Mouse (Mus musculus) hindlimb bud, embryonic 11.5 days (tissue): Measurements from ENCODE around the gene Bpgm.

Source experiments
- DNase-seq: peaks from one replicate; pipeline ENCODE4 v3.0.0-alpha.2; 2012; ENCODE audit warnings: low read depth, low spot score; ENCODE audit errors: extremely low spot score

Gene Bpgm

DNA sequence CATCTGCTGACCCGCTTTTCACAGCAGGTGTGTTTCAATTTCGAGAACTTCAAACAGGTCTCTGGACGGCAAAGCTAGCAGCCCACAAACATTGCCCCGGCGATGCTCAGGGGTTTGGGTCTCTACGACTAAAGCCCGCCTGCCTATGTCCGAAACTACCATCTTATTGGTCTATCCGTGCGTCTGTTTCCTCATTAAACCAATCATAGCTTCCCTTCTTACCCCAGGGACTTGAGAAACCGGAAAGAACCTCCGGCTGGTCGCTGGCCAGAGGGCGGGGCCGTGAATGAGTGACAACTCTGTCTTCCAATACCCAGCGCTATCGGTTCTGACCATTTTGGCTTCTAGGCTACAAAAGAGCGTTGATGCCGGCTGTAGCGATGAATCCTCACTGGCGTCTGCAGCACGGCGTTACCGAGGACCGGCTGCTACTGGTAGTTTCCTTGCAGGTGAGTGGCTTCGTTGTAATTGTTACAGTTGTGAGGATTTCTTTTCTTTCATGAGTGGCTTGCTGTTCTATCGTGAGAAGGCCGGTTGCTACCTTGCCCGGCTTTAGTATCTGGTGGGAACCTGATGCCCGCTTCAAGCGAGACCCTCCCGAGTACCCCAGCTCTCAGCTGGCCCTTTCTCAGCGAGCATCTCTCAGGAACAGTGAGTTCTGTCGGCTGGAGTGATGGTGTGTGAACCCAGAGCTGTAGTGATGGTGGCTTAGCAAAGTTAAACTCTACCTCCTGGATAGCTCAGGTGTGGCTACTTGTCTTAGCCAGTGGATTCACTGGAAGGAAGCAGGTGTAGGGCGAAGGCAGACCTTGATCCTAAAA lies at the start of gene Bpgm:
TSS of gene Bpgm (plus strand) at position 234 of the 821 bp plus-strand sequence.
- DNase-seq = peak; percentile 100

DNA sequence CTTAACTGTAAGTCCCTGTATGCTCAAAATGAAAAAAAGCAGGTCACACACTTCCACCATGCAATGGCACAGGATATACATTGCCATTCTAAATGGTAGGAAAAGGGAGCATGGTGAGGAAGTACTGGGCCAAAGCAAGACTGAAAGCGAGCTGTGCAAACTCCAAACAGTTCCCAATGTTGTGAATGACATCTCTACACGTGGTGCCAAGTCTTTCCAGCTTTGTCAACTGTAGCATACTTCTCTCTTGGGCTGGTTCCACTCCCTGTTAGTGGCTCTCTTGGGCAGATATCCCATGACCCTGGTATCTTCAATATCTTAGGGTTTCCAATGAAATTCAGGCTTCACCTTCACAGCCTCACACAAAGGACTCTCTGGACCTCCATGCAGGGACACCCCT lies 37.0 kb upstream of the Bpgm start:
- DNase-seq = no peak

DNA sequence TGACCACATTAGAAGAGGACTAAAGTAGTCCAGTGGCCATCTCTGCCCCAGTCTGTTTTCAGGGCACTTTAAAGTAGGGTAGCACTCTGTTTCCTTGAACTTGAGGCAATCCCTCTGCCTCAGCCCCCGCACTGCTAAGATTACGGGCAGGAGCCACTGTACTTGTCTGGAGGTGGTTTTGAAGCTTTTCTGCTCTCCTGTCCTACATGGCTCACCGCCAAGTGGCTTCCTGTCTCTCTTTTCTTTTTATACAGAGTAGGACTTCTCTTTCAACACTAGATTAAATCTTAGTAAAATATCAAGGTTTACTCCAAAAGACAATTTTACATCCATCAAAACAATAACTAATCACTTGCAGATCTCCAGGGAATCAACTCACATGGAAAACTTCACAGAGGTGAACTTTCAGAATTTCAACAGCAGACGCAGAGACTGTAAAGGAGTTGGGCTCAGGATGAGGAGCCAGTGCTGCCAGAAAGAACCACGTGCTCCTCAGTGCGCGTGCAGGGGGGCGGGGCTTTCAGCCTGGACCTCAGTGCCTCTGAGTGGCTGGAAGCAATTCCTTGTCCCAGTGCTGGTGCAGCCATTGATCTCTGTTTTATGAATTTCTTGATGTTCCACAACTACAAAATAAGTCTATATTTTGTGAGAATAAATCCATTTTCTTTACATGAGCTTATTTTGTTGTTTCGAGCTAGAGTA lies 34.3 kb upstream of the Bpgm start:
- DNase-seq = no peak

DNA sequence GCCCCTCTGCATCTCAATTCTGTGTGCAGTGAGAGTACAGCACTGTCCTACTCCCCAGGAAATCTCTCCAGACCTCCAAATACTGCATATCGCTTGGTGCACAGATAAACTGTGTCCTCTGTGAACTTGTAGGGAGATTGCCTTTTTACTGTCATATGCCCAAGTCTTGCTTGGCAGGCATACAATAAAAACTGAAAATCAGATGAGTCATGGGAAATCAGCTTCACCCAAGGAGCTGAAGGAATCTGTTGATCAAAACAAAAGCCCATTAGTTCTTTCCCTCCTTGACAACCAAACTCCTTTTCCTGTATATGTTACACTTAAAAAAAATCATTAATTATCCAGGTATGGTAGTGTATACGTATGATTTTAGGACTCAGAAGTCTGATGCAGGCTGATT lies 32.2 kb upstream of the Bpgm start:
- no peak for DNase-seq

- peak; percentile 73 for DNase-seq
Observed at GRCm38 (mm10) chr6:34447961-34448360, 28.0 kb upstream of the Bpgm start.

DNA sequence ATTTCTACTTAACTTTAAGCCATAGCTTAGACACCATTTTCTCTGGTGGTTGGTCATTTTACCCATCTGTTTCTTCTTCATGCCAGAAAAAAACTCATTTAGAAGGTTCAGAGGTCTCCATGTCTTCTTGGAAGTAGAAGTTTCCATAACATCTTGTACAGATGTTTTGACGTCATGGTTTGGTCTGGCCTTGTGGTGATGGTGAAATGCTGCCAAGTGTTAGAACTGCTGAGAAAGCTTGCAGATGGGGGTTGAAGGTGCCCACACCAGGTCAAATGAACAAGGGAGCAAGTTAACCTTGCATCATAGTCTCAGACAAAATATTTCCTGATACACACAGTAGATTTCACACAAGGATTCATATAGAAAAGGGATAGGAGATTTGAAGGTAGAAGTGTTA lies 27.3 kb upstream of the Bpgm start:
- no peak for DNase-seq

GRCm38 (mm10) chr6:34452963-34453770 lies 22.8 kb upstream of the Bpgm start:
- DNase-seq = no peak

DNA sequence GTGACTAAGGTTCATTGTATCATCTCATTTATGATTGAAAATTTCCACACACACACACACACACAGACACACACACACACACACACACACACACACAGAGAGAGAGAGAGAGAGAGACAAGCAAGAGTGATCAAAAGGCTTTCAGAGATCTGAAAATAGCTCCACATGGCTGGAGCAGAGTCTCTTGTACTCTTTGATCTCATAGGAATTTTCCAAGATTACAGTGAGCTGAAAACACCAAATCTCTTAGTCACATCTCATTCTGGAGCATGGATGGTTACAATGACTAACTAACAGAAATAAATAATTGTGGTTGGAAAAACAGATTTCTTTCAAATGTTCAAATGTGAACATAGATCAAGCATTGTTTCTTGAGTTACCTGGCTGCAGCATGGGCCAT lies 16.6 kb upstream of the Bpgm start:
- DNase-seq = no peak

GRCm38 (mm10) chr6:34460651-34461050 lies 15.4 kb upstream of the Bpgm start:
- no peak for DNase-seq

DNA sequence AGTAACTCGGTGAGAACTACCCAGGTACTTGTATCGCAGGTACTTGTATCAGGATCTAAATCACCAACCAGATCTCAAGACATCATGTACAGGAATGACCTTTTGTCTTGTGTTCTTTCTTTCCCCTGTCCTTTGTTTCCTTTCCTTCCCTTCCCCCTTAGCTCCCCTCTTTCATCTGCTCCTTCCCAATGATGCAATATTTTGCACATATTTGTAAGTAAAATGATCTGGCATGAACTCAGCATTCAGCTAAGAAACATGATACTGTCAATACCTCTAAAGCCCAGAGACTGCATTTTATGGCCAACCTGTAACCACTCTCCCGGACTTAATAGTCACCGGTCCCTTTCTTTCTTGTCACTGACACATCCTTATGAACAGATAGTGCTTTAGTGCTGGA lies 12.4 kb upstream of the Bpgm start:
- DNase-seq = no peak

- no peak for DNase-seq
Observed at GRCm38 (mm10) chr6:34471434-34472110, 4.4 kb upstream of the Bpgm start.

DNA sequence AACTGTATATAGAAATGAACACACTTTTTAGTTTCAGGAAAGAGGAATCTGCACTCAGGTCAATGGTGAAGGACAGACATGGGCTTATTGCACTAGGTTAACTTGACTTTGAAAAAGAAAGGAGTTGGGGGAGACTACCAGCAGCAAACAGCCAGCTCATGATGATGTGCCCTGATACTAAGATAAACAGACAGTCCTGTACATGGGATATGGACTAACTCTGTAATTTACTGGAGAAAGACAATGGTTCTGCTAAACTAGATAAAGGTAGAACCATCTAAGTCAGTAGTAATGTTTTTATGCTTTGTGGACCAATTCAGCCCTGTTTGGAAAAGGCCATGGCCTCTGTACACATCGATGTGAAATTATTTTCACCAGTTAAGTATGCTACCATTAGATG lies 2.7 kb upstream of the Bpgm start:
- DNase-seq = no peak

DNA sequence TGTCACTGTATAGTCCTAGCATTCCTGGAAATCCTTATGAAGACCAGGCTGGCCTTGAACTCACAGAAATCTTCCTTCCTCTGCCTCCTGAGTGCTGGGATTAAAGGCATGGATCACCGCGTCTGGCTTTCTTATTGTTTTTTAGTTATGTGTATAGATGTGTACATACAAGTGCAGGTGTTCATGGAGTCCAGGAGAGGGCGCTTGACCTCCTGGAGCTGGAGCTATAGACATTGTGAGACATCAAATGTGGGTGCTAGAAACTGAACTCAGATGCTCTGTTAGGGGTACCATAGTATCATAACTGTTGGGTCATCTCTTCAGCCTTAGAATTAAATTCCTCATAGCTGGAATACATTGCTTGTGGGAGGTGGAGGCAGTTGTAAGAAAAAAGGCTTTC lies 2.0 kb upstream of the Bpgm start:
- DNase-seq = no peak

- no peak for DNase-seq
Observed at GRCm38 (mm10) chr6:34475391-34475790, 616 bp upstream of the Bpgm start.

DNA sequence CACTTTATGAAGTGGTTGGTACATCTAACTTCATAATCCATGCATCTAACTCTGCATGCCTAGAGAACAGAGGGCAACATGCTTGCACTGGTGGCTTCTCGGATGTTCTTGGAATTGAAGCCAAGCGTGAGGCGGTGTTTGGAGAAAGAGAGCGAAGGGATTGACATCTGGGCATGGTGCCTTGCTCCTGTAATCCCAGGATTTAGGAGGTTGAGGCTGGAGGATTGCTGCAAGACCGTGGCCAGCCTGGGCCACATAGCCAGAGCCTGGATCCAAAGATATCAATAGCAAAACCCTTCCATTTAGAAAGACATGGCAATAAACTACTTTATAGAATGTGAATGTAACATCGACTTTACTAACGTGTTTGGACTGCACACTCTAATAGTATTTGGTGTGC lies 2.0 kb downstream of the Bpgm start:
- DNase-seq = no peak

DNA sequence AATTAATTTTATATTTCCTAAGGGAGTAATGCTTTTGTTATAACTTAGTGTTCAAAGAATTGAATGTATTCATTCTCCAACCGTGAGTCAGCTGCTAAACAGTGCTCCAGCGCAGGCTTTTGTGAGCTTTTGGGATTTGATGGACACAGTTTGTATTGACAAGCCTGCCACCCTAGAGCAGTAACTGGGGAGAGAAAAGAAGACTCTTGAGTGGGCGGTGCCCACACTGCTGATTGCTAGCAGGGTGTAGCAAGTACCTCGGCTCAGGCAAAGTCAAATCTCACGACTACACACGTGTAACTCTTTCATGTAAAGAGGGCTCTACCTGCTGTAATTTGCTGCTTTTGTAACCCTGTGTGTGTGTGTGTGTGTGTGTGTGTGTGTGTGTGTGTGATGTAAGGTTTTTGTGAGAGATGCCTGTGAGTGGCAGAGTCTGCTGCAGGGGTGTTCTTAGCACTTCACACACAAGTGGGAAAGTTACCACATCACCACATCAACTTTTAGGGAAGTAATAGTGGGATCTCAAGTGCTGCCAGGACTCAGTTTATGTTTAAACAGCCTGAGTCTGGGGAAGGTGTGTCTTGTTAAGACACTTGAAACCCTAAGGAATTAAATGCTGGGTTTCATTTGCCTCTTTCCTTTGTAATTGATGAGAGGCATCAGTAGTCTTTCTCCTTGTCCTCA lies 2.8 kb downstream of the Bpgm start:
- no peak for DNase-seq

DNA sequence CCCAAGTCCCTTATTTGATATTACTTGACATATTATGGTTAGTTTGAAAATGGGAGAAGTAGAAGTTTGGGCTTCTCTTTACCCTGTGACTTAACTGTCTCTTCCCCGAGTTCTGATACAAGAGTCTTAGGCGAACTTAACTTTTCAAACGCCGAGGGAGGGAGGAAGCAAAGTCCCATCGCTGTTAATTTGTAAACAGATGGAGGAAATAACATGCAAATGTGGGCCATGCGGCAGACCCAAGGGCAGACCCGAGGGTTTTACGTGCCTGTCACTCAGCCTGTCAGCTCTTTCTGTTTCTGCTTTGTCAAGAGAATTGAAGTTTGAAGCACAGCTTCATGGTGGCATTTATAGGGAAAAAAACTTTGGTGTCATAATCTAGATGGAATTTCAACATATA lies 3.5 kb downstream of the Bpgm start:
- DNase-seq = no peak

DNA sequence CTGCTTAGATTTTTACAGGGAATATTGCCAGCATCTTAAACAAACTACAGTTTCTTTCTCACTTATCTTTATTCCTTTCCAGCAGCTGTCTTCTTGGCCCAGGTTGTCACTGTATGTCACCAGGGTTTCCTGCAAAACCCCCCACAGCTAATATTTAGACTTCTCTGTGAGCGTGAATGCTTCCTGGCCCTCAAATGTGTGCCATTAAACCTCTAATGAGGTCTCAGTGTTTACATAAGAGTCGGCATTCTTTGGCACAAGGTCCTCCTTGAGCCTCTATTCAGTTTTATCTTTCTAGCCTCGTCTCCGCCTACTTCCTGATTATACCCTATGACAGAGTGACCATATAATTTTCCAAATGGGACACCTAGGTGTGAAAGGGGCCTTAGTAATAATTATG lies 4.7 kb downstream of the Bpgm start:
- no peak for DNase-seq

- DNase-seq = no peak
Observed at GRCm38 (mm10) chr6:34481349-34481748, 5.3 kb downstream of the Bpgm start.

- DNase-seq = no peak
Observed at GRCm38 (mm10) chr6:34482842-34483241, 6.8 kb downstream of the Bpgm start.

- no peak for DNase-seq
Observed at GRCm38 (mm10) chr6:34483390-34483789, 7.4 kb downstream of the Bpgm start.
